Mouse (Mus musculus) bone marrow macrophage, adult 2 months (primary cell): ENCODE measurements around the gene Magi2.

Experiments
- CTCF ChIP-seq: IDR thresholded peaks from 2 replicates; pipeline ENCODE4 v1.5.1; 2012; ENCODE audit warnings: low read depth, mild to moderate bottlenecking, low read length, moderate library complexity
- POLR2A ChIP-seq: IDR thresholded peaks from 2 replicates; pipeline ENCODE4 v1.6.1; 2012; ENCODE audit warnings: mild to moderate bottlenecking, low read depth, low read length, borderline replicate concordance

- TF ChIP-seq POLR2A, result no peak
- TF ChIP-seq CTCF, result no peak
These were observed 246.1 kb downstream of the Magi2 start for GRCm38 (mm10) chr5:19472851-19473439.
